Mouse (Mus musculus) heart, postnatal 0 days (tissue): ENCODE results near the gene Serpini2.

Experiments used
- CTCF ChIP-seq: IDR thresholded peaks from 2 replicates; pipeline ENCODE4 v1.5.1; 2016; ENCODE audit warnings: antibody characterized with exemption, control low read depth, low read depth
- EP300 ChIP-seq: IDR thresholded peaks from 2 replicates; pipeline ENCODE4 v1.6.1; 2016; ENCODE audit warnings: antibody characterized with exemption, low read depth

GRCm38 (mm10) chr3:75305584-75305983 lies 35.7 kb upstream of the Serpini2 start:
- TF ChIP-seq CTCF (no peak), EP300 (no peak)
